Mouse (Mus musculus) stomach, postnatal 0 days (tissue): ENCODE results near the gene Gm21969. TPM values are rescaled to one million over a fixed set of nuclear protein-coding genes. Genes with fewer than 3 reads are reported as not detected.

Experiments used
- ATAC-seq: fragments of 200-750 bp; cut with Nextera tagmentation; 2 replicates; pipeline ENCODE4 v1.8.0; 2017; ENCODE audit not compliant: low FRiP score, low TSS enrichment
- DNase-seq: peaks from one replicate; pipeline ENCODE4 v3.0.0-alpha.2; 2016; ENCODE audit warnings: low spot score
- H3K27ac ChIP-seq: fragments of 300-500 bp; sonication (generic); replicated peaks from 2 replicates; pipeline ENCODE4 v1.5.1; 2014; ENCODE audit warnings: mild to moderate bottlenecking, control low read depth
- H3K27me3 ChIP-seq: fragments of 300-500 bp; sonication (generic); 2 replicates; pipeline ENCODE4 v1.6.1; 2014; ENCODE audit warnings: low read length; ENCODE audit not compliant: control insufficient read depth, insufficient read depth
- H3K36me3 ChIP-seq: fragments of 300-500 bp; sonication (generic); 2 replicates; pipeline ENCODE4 v1.6.1; 2014; ENCODE audit warnings: low read length, mixed read lengths; ENCODE audit not compliant: control insufficient read depth, insufficient read depth
- H3K4me1 ChIP-seq: fragments of 300-500 bp; sonication (generic); replicated peaks from 2 replicates; pipeline ENCODE4 v1.6.1; 2014; ENCODE audit warnings: antibody characterized with exemption; ENCODE audit not compliant: control insufficient read depth, insufficient read depth
- H3K4me2 ChIP-seq: fragments of 300-500 bp; sonication (generic); replicated peaks from 2 replicates; pipeline ENCODE4 v1.6.1; 2014; ENCODE audit warnings: low read depth, mild to moderate bottlenecking, control low read depth, moderate library complexity
- H3K4me3 ChIP-seq: fragments of 300-500 bp; sonication (generic); 2 replicates; pipeline ENCODE4 v1.5.1; 2014; ENCODE audit warnings: low read depth, low read length, control low read depth
- H3K9ac ChIP-seq: fragments of 300-500 bp; sonication (generic); 2 replicates; pipeline ENCODE4 v1.6.1; 2014; ENCODE audit warnings: mild to moderate bottlenecking, low read length, control low read depth, mixed read lengths
- H3K9me3 ChIP-seq: fragments of 300-500 bp; sonication (generic); 2 replicates; pipeline ENCODE4 v1.6.1; 2016; ENCODE audit warnings: low read length; ENCODE audit not compliant: control insufficient read depth
- CTCF ChIP-seq: IDR thresholded peaks from 2 replicates; pipeline ENCODE4 v1.5.1; 2016; ENCODE audit warnings: antibody characterized with exemption, low read depth, mild to moderate bottlenecking, moderate library complexity
- EP300 ChIP-seq: optimal IDR thresholded peaks from 2 replicates; pipeline ENCODE3; 2016; ENCODE audit warnings: antibody characterized with exemption
- WGBS: fragments of 180-500 bp; shearing (Covaris S2); extraction: QIAGEN DNeasy Blood & Tissue Kit; methylation state at CpG from one replicate; pipeline ENCODE4 v1.1.7; 2014; 5-methylcytosine and 5-hydroxymethylcytosine counted together
- polyA plus RNA-seq: library from polyadenylated mRNA; unstranded; fragments of >200 nt; fragmentation: Nextera tagmentation; extraction: Ambion mirVana; gene quantifications from 2 replicates; pipeline ENCODE4 v1.2.1, GENCODE M21; 2015

Gene Gm21969
- polyA plus RNA-seq, 1 experiment from 2014 or later: not detected

DNA sequence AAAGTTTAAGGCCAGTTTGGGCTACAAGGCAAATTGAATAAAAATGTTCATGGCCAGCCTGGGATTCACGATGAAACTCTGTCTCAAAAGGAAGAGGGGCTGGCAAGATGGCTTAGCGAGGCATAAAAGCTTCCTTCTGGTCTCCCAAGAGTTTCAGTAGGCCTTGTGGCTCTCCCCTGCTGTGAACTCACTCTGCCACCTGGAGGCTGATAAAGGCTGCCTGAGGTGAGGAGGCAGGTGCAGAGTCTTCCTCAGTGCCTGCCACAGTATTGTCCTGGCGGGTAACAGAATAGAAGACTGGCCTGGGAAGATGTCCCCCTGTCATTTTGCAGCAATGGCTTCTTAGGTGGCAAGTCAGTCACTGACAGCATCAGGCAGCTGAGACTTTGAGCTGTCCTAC, 20.1 kb upstream of the Gm21969 start:
- TF ChIP-seq EP300: no peak
- peak; percentile 61 for TF ChIP-seq CTCF
- no peak overlapping the region for H3K27ac ChIP-seq
- peaks cover 24% of the 10 kb centered on the region for H3K4me1 ChIP-seq
- no peaks in the 10 kb centered on the region for H3K9me3 ChIP-seq
- no peak overlapping the region for H3K4me3 ChIP-seq
- H3K27me3 ChIP-seq: no peaks in the 10 kb centered on the region
- H3K36me3 ChIP-seq: no peaks in the 10 kb centered on the region
- H3K4me2 ChIP-seq: no peak overlapping the region
- H3K9ac ChIP-seq: no peak overlapping the region
- 77% methylated on average over 3 of the region's 3 CpGs for WGBS
- DNase-seq (no peak), ATAC-seq (no peak)

GRCm38 (mm10) chr4:139583629-139584245, 19.2 kb upstream of the Gm21969 start:
- DNase-seq (no peak), ATAC-seq (no peak)
- H3K4me2 ChIP-seq: no peak overlapping the region
- H3K36me3 ChIP-seq: no peaks in the 10 kb centered on the region
- WGBS: 68% methylated on average over 11 of the region's 11 CpGs
- TF ChIP-seq EP300 (no peak), CTCF (no peak)
- H3K4me1 ChIP-seq: peaks cover 24% of the 10 kb centered on the region
- no peaks in the 10 kb centered on the region for H3K27me3 ChIP-seq
- no peak overlapping the region for H3K4me3 ChIP-seq
- H3K27ac ChIP-seq: no peak overlapping the region
- H3K9ac ChIP-seq: no peak overlapping the region
- no peaks in the 10 kb centered on the region for H3K9me3 ChIP-seq

DNA sequence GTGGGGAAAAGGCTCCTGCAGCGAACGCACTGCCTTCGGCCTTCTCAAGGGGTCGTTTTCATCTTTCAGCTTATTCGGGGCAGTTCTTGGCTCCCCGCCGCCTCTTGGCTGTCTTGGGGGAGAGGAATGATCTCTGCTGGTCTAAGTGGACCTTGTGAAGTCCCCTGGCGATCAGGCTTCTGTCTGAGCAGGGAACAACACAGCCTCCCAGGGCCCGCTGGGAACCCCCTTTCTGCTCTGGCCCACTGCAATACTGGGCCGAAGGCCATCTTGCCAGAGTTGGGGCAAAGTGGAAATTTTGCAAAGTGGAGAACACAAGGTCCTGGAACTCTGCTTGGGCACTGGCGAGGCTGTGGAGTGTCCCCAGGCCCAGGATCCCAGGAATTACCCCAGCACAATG, 18.3 kb upstream of the Gm21969 start:
- no peaks in the 10 kb centered on the region for H3K27me3 ChIP-seq
- 54% methylated on average over 11 of the region's 11 CpGs for WGBS
- TF ChIP-seq CTCF (no peak), EP300 (no peak)
- peak overlapping the region; percentile 30; the same call in 1 of the 2 replicates for H3K27ac ChIP-seq
- no peak overlapping the region for H3K4me3 ChIP-seq
- no peaks in the 10 kb centered on the region for H3K9me3 ChIP-seq
- ATAC-seq (no peak), DNase-seq (no peak)
- H3K36me3 ChIP-seq: no peaks in the 10 kb centered on the region
- H3K4me2 ChIP-seq: no peak overlapping the region
- H3K9ac ChIP-seq: no peak overlapping the region
- peaks cover 20% of the 10 kb centered on the region for H3K4me1 ChIP-seq

GRCm38 (mm10) chr4:139585713-139586112, 17.3 kb upstream of the Gm21969 start:
- Histone ChIP-seq H3K4me2 (no peak overlapping the region), H3K9ac (no peak overlapping the region), H3K9me3 (no peaks in the 10 kb centered on the region), H3K27ac (no peak overlapping the region), H3K27me3 (no peaks in the 10 kb centered on the region), H3K4me3 (no peak overlapping the region), H3K36me3 (no peaks in the 10 kb centered on the region), H3K4me1 (peaks cover 13% of the 10 kb centered on the region)
- DNase-seq (no peak), ATAC-seq (no peak)
- TF ChIP-seq CTCF (no peak), EP300 (no peak)
- WGBS: 62% methylated on average over 7 of the region's 7 CpGs

DNA sequence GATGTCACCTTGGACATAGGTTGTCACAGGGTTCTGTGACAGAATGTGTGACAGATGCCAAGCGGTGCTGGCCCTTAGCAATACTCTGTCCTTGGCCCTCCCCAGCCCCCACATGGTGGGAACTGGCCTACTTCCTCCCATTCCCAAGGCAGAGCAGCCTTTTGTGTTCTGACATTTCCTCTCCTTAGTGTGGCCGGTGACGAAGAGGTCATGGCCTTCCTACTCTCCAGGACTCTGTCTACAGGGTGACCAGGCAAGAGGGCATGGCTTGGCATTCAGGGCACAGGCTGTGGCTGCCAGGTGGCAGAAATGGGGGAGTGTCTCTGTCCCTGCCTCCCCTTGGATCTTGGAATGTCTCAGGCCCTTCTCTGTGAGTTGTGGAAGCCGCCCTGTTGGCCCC, 15.6 kb upstream of the Gm21969 start:
- Histone ChIP-seq H3K27me3 (no peaks in the 10 kb centered on the region), H3K36me3 (no peaks in the 10 kb centered on the region), H3K9ac (no peak overlapping the region), H3K27ac (peak overlapping the region; percentile 24; the same call in 1 of the 2 replicates), H3K4me1 (no peaks in the 10 kb centered on the region), H3K9me3 (no peaks in the 10 kb centered on the region), H3K4me3 (no peak overlapping the region), H3K4me2 (no peak overlapping the region)
- TF ChIP-seq CTCF (no peak), EP300 (no peak)
- no peak for DNase-seq
- ATAC-seq: no peak; the same call in 1 of the 2 replicates
- 78% methylated on average over 4 of the region's 4 CpGs for WGBS

GRCm38 (mm10) chr4:139587773-139588172, 15.2 kb upstream of the Gm21969 start:
- WGBS: 83% methylated on average over 4 of the region's 4 CpGs

More at GRCm38 (mm10) chr4:139587773-139588172, 15.2 kb upstream of the Gm21969 start:
- H3K27me3 ChIP-seq: no peaks in the 10 kb centered on the region
- H3K4me2 ChIP-seq: no peak overlapping the region
- H3K9me3 ChIP-seq: no peaks in the 10 kb centered on the region
- peak overlapping the region; percentile 24; the same call in 1 of the 2 replicates for H3K27ac ChIP-seq
- ATAC-seq (peak; percentile 32; the same call in 1 of the 2 replicates), DNase-seq (peak; percentile 31)
- H3K36me3 ChIP-seq: no peaks in the 10 kb centered on the region
- no peak overlapping the region for H3K9ac ChIP-seq
- TF ChIP-seq EP300: no peak
- no peaks in the 10 kb centered on the region for H3K4me1 ChIP-seq
- no peak overlapping the region for H3K4me3 ChIP-seq
